Mouse (Mus musculus) CD8-positive naive resting alpha-beta T cell, adult 2 months (primary cell): ENCODE measurements around the gene Rbfox3.

Experiments
- DNase-seq, 2 experiments: peaks; one replicate each; pipeline ENCODE4 v3.0.0; 2022; ENCODE audit warnings: low read depth in 2 of 2, low spot score in 2 of 2

The Rbfox3 gene

GRCm38 (mm10) chr11:118453886-118454671 lies 457.3 kb downstream of the Rbfox3 start:
- no peak for DNase-seq

GRCm38 (mm10) chr11:118452955-118453354 lies 458.4 kb downstream of the Rbfox3 start:
- no peak for DNase-seq

- DNase-seq = no peak
Observed at GRCm38 (mm10) chr11:118451211-118451610, 460.2 kb downstream of the Rbfox3 start.

DNA sequence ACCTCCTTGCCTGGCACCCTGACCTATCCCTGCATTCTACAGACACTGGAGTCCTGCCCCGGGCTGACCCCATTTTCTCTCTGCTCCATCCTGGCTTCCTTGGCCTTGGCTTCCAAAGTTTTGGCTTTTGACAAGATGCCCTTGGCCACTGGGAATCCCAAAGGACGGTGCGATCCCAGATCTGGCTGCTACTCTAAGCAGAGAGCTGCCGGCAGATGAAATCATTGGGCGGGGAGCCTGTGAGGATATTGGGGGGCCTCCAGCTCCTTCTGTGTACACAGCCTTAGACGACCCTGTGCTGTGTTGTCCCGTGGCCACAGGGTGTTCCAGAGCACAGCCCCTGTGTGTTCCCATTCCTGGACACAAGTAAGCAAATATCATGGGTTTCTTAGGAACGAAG lies 463.0 kb downstream of the Rbfox3 start:
- DNase-seq = no peak

GRCm38 (mm10) chr11:118447346-118447745 lies 464.1 kb downstream of the Rbfox3 start:
- no peak for DNase-seq

DNA sequence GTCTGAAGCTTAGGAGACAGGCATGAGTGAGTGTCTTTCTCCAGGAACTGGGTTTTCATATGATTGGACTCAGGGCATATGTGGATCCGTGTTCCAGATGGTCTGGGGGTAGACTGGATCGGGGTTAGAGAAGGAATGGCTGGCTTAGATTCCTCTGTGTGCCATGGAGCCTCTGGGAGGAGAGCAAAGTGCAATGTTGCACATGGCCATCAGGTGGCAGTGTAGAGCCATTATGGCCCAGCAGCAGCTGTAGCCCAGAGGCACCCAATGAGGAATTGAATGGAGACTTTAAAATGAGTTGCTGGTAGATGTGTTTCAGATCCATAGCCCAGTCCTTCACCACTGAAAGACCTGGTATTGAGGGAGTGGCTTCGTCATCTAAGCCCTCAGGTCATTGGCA lies 465.6 kb downstream of the Rbfox3 start:
- peak; percentile 46 to 66 for DNase-seq

GRCm38 (mm10) chr11:118443201-118443970 lies 468.0 kb downstream of the Rbfox3 start:
- peak; percentile 53 to 60 for DNase-seq

- no peak for DNase-seq
Observed at GRCm38 (mm10) chr11:118442691-118443090, 468.7 kb downstream of the Rbfox3 start.
